9 mouse cellular contexts compared by ENCODE assay signal in genomic region chr13:89741116-89741551, GRCm38 (mm10). TPM values are rescaled to one million over a fixed set of nuclear protein-coding genes. Genes with fewer than 3 reads are reported as not detected.
DNase-seq lines count a peak whose midpoint lies in the region; ATAC-seq and TF ChIP-seq lines count a peak whose summit lies in the region.
"Had no signal": no experiment of that assay in that cellular context is flagged by ENCODE, and none has a peak within 500 bp of the region (broad histone marks: within the 10 kb centered on the region; RNA-seq: fewer than 3 reads in every experiment).

No protein-coding gene starts in this region.

- peak overlapping the region; percentile 87 for H3K4me2 ChIP-seq in heart, embryonic 13.5 days
- peak overlapping the region; percentile 85 for H3K4me2 ChIP-seq in limb, embryonic 13.5 days (replicated peaks)
- H3K4me2 ChIP-seq in midbrain, embryonic 16.5 days (ENCODE audit: low read length) = peak overlapping the region; percentile 99

- H3K9ac ChIP-seq in heart, embryonic 13.5 days = peak overlapping the region; percentile 96
- peak overlapping the region; percentile 94 for H3K9ac ChIP-seq in limb, embryonic 13.5 days
- peak overlapping the region; percentile 75 for H3K9ac ChIP-seq in midbrain, embryonic 16.5 days (ENCODE audit: low read depth, low read length)

- peaks cover 42% of the 10 kb centered on the region for H3K4me1 ChIP-seq in heart, embryonic 13.5 days
- H3K4me1 ChIP-seq in limb, embryonic 13.5 days = peaks cover 25% of the 10 kb centered on the region
- H3K4me1 ChIP-seq in midbrain, embryonic 16.5 days (ENCODE audit: control insufficient read depth, insufficient read depth, low read length) = peaks cover 9% of the 10 kb centered on the region

- H3K27me3 ChIP-seq in C2C12 (ENCODE audit: control insufficient read depth, insufficient read depth, insufficient read length) = no peaks in the 10 kb centered on the region
- H3K27me3 ChIP-seq in heart, embryonic 13.5 days (replicated peaks) = no peaks in the 10 kb centered on the region
- no peaks in the 10 kb centered on the region for H3K27me3 ChIP-seq in limb, embryonic 13.5 days
- 0 out of 2 replicates have a peak, but pooled peaks cover 3% of the 10 kb centered on the region for H3K27me3 ChIP-seq in midbrain, embryonic 16.5 days (ENCODE audit: control insufficient read depth, insufficient read depth, low read depth, low read length)

- peaks cover 24% of the 10 kb centered on the region for H3K79me3 ChIP-seq in C2C12 (ENCODE audit: low read depth)

- ATAC-seq in heart, embryonic 13.5 days (ENCODE audit: extremely low read depth, insufficient number of reproducible peaks, low FRiP score, low TSS enrichment) = no peak; the same call in 1 of the 2 replicates
- peak; percentile 42 for ATAC-seq in limb, embryonic 13.5 days (ENCODE audit: low FRiP score, low read depth)
- peak; percentile 49 for ATAC-seq in midbrain, embryonic 16.5 days
- no peak for ATAC-seq in erythroid progenitor cell, adult 5-6 weeks (replicated peaks; ENCODE audit: low FRiP score, poor library complexity, severe bottlenecking)

- peak overlapping the region; percentile 96 for H3K27ac ChIP-seq in heart, embryonic 13.5 days (replicated peaks)
- peak overlapping the region; percentile 96 for H3K27ac ChIP-seq in limb, embryonic 13.5 days
- peak overlapping the region; percentile 69 for H3K27ac ChIP-seq in midbrain, embryonic 16.5 days (ENCODE audit: low read length)

- H3K79me2 ChIP-seq in C2C12 (ENCODE audit: control insufficient read depth, insufficient read depth) = peaks cover 41% of the 10 kb centered on the region

- peak; percentile 8 for DNase-seq in cerebellum, adult 9-11 months
- no peak for DNase-seq in cerebellum, adult 8-10 months
- peak; percentile 46 for DNase-seq in embryo, embryonic 11.5 days (ENCODE audit: low read depth, low spot score)

- H3K4me3 ChIP-seq in C2C12 (ENCODE audit: insufficient read depth, poor library complexity, severe bottlenecking) = peak overlapping the region; percentile 39
- peak overlapping the region; percentile 84 for H3K4me3 ChIP-seq in heart, embryonic 13.5 days
- peak overlapping the region; percentile 80 for H3K4me3 ChIP-seq in limb, embryonic 13.5 days
- H3K4me3 ChIP-seq in midbrain, embryonic 16.5 days (ENCODE audit: low read depth, low read length) = peak overlapping the region; percentile 67

- no peak for TF ChIP-seq CTCF in C2C12 (IDR thresholded peaks at IDR 0.05; ENCODE audit: control insufficient read depth, insufficient read depth, insufficient read length)

- WGBS in heart, embryonic 13.5 days = 0% methylated on average over 14 of the region's 14 CpGs
- WGBS in limb, embryonic 13.5 days = under 1% methylated on average over 14 of the region's 14 CpGs
- 1% methylated on average over 14 of the region's 14 CpGs for WGBS in midbrain, embryonic 16.5 days

- H3K9me3 ChIP-seq in heart, embryonic 13.5 days = no peaks in the 10 kb centered on the region
- H3K9me3 ChIP-seq in limb, embryonic 13.5 days = no peaks in the 10 kb centered on the region
- no peaks in the 10 kb centered on the region for H3K9me3 ChIP-seq in midbrain, embryonic 16.5 days (replicated peaks; ENCODE audit: control insufficient read depth, low read length, poor library complexity, severe bottlenecking)

- no peaks in the 10 kb centered on the region for H3K36me3 ChIP-seq in C2C12 (ENCODE audit: control insufficient read depth, insufficient read depth)
- H3K36me3 ChIP-seq in heart, embryonic 13.5 days = no peaks in the 10 kb centered on the region
- H3K36me3 ChIP-seq in limb, embryonic 13.5 days = no peaks in the 10 kb centered on the region
- no peaks in the 10 kb centered on the region for H3K36me3 ChIP-seq in midbrain, embryonic 16.5 days (ENCODE audit: control insufficient read depth, insufficient read depth, low read length)

- H3ac ChIP-seq in C2C12 (ENCODE audit: control insufficient read depth, insufficient read length, low read depth) = peak overlapping the region; percentile 70

TF ChIP-seq in C2C12, 6 proteins besides CTCF, POLR2A, EP300 and RAD21:
- TF ChIP-seq FOSL1 (IDR thresholded peaks at IDR 0.05; ENCODE audit: insufficient read depth, low read length, poor library complexity, severe bottlenecking) (no peak), MYOD1 (IDR thresholded peaks at IDR 0.05; ENCODE audit: control insufficient read depth, insufficient read length, low read depth) (no peak), CEBPB (IDR thresholded peaks at IDR 0.05; ENCODE audit: low read depth) (no peak), USF1 (IDR thresholded peaks at IDR 0.05; ENCODE audit: low read depth) (no peak), MAX (IDR thresholded peaks at IDR 0.05) (peak; percentile 14), MYOG (IDR thresholded peaks at IDR 0.05; ENCODE audit: control insufficient read depth, extremely low read depth, insufficient read length) (no peak)

RNA-seq across cellular contexts. Expression of gene Vcan, which starts 1.2 kb away (rescaled TPM):
- polyA plus RNA-seq in C2C12 (2012; fragmentation: generic; extraction: Trizol) = 19.6 TPM
- polyA plus RNA-seq in heart, embryonic 13.5 days (2015; fragmentation: Nextera tagmentation; extraction: Ambion mirVana) = 61.0 and 72.4 TPM in 2 replicates
- 141 and 144 TPM in 2 replicates for polyA plus RNA-seq in limb, embryonic 13.5 days (2015; fragmentation: Nextera tagmentation; extraction: Ambion mirVana)
- polyA plus RNA-seq in midbrain, embryonic 16.5 days (2015; fragmentation: Nextera tagmentation; extraction: Ambion mirVana) = 21.5 and 30.8 TPM in 2 replicates
- under 0.01 and 10.1 TPM in 2 replicates for total RNA-seq in erythroid progenitor cell, adult 5-6 weeks (2015; ENCODE audit: low replicate concordance)
- total RNA-seq in erythroid progenitor cell, adult 5-6 weeks (2017; ENCODE audit: low replicate concordance) = 0.45 and 0.90 TPM in 2 replicates
- total RNA-seq: MEL had no signal

Comparison
In these comparisons a context has a peak if more than half of its experiments do, and no peak if none do; other contexts are left out.
1. ATAC-seq: peak in limb, embryonic 13.5 days (single experiment) and midbrain, embryonic 16.5 days (single experiment); none in heart, embryonic 13.5 days (single experiment) and erythroid progenitor cell, adult 5-6 weeks (single experiment).
2. Peak in every context shown above with its lines, with median percentiles within 50 percentile points of each other: H3K4me3 ChIP-seq, H3K27ac ChIP-seq, H3K4me2 ChIP-seq and H3K9ac ChIP-seq.